Mouse (Mus musculus): ENCODE data around the gene Cfap44.

DNA sequence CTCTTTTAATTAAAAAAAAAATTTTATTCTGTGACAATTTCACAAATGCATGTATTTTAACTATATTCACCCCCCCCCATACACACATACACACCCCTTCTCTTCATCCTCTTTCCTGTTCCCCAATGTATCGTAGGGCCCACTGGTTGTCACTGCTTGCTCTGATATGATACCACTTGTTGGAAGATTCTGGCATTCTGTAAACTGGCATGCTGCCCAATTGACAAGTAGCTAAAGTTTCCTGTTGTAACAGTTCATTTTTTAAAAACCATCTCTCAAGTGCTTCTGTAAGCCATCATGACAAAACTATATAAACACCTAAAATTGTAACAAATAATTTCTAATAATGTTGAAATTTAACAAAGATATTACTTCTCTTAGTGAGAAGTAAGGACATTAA, 10.3 kb upstream of the Cfap44 start:
- no peak for TF ChIP-seq CTCF (IDR thresholded peaks at IDR 0.05; ENCODE audit: low read depth, low read length)
- TF ChIP-seq POLR2A (IDR thresholded peaks at IDR 0.05; ENCODE audit: borderline replicate concordance, low read depth, low read length): no peak
